Mouse (Mus musculus): ENCODE data around the gene Arhgap10.

DNA sequence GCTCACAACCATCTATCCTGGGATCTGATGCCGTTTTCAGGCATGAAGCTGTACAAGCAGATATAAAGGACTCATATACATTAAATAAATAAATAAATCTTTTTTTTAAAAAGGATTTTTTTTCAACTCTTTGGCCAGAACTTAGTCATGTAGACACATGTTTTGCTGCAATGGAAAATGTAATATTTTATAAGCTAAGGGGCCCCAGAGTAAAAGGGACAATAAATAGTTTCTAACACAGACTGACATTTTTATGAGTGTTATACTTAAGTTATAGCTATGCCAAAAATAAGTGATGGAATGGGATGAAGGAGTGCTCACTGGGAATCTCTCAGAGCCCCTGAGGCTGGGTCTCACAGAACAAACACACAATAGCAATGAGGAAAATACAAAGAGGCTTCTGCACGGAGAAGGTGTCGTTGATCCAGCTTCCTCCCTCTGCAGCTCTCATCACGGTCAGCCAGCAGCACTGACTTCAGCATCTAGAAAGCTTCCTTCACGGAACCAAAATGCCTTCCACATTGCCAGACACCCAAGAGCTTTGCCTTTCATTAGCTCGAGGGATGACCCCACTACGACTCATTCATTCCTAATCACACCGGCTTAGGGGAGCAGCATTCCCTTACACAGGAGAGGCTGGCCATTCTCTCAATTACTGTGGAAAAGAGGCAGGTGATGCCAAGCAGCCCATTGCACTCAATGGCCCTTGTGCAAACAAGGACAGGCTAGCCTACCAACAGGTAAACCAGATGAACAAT lies 3.5 kb upstream of the Arhgap10 start:
- TF ChIP-seq POLR2A (IDR thresholded peaks at IDR 0.05; ENCODE audit: control insufficient read depth, low read depth, low read length) (no peak), CTCF (IDR thresholded peaks at IDR 0.05; ENCODE audit: control insufficient read depth, insufficient read depth, insufficient replicate concordance, low read depth, low read length) (no peak)
